Mouse (Mus musculus) myocyte (in vitro differentiated cells): ENCODE data around the gene Dapk3. TPM values are rescaled to one million over a fixed set of nuclear protein-coding genes. Genes with fewer than 3 reads are reported as not detected.

Experiments used
- H3K27me3 ChIP-seq: one replicate; pipeline ENCODE4 v1.6.1; 2011; ENCODE audit not compliant: control insufficient read depth, insufficient read depth, insufficient read length
- H3K36me3 ChIP-seq: one replicate; pipeline ENCODE4 v1.6.1; 2011; ENCODE audit not compliant: control insufficient read depth, insufficient read depth
- H3K4me2 ChIP-seq: one replicate; pipeline ENCODE4 v1.6.1; 2011; ENCODE audit warnings: low read depth, control low read depth
- H3K4me3 ChIP-seq: one replicate; pipeline ENCODE4 v1.5.1; 2011; ENCODE audit warnings: mild to moderate bottlenecking, control low read depth, moderate library complexity
- H3K79me2 ChIP-seq: one replicate; pipeline ENCODE4 v1.6.1; 2011; ENCODE audit not compliant: control insufficient read depth, insufficient read depth
- H3ac ChIP-seq: one replicate; pipeline ENCODE4 v1.6.1; 2011; ENCODE audit not compliant: control insufficient read depth, insufficient read length
- CEBPB ChIP-seq: IDR thresholded peaks from 2 replicates; pipeline ENCODE4 v1.6.1; 2011; ENCODE audit warnings: mild to moderate bottlenecking, moderate library complexity; ENCODE audit not compliant: poor library complexity, insufficient read depth, severe bottlenecking
- E2F4 ChIP-seq: IDR thresholded peaks from one replicate; pipeline ENCODE4 v1.6.1; 2011; ENCODE audit warnings: mild to moderate bottlenecking, control low read depth, moderate library complexity; ENCODE audit not compliant: insufficient read depth
- MAX ChIP-seq: IDR thresholded peaks from one replicate; pipeline ENCODE4 v1.6.1; 2011; ENCODE audit warnings: low read depth, mild to moderate bottlenecking, control low read depth
- MYOD1 ChIP-seq, 3 experiments: IDR thresholded peaks; one replicate each; pipeline ENCODE4 v1.6.1; 2011; ENCODE audit warnings: control low read depth in 2 of 3, low read depth in 2 of 3, mild to moderate bottlenecking in 2 of 3, moderate library complexity in 1 of 3; ENCODE audit not compliant: insufficient read length in 2 of 3, control insufficient read depth in 1 of 3
- MYOG ChIP-seq, 3 experiments: IDR thresholded peaks; one replicate each; pipeline ENCODE4 v1.6.1; 2011; ENCODE audit warnings: control low read depth in 2 of 3, low read depth in 2 of 3, mild to moderate bottlenecking in 2 of 3; ENCODE audit not compliant: insufficient read length in 2 of 3, control insufficient read depth in 1 of 3, insufficient read depth in 1 of 3
- POLR2A ChIP-seq: IDR thresholded peaks from one replicate; pipeline ENCODE4 v1.6.1; 2011; ENCODE audit warnings: low read depth, mild to moderate bottlenecking, control low read depth, moderate library complexity; ENCODE audit not compliant: insufficient read length
- POLR2AphosphoS2 ChIP-seq: IDR thresholded peaks from one replicate; pipeline ENCODE4 v1.6.1; 2011; ENCODE audit warnings: low read depth, control low read depth; ENCODE audit not compliant: insufficient read length
- REST ChIP-seq: IDR thresholded peaks from one replicate; pipeline ENCODE4 v1.6.1; 2011; ENCODE audit warnings: mild to moderate bottlenecking, control low read depth, moderate library complexity; ENCODE audit not compliant: insufficient read depth, insufficient read length
- SRF ChIP-seq: IDR thresholded peaks from one replicate; pipeline ENCODE4 v1.6.1; 2011; ENCODE audit warnings: low read depth; ENCODE audit not compliant: control insufficient read depth, insufficient read length
- TCF12 ChIP-seq: IDR thresholded peaks from one replicate; pipeline ENCODE4 v1.6.1; 2011; ENCODE audit warnings: mild to moderate bottlenecking, control low read depth; ENCODE audit not compliant: poor library complexity, insufficient read depth, severe bottlenecking
- TCF3 ChIP-seq: IDR thresholded peaks from one replicate; pipeline ENCODE4 v1.6.1; 2011; ENCODE audit warnings: low read depth, control low read depth; ENCODE audit not compliant: insufficient read length
- USF1 ChIP-seq: IDR thresholded peaks from one replicate; pipeline ENCODE4 v1.6.1; 2011; ENCODE audit warnings: low read depth, mild to moderate bottlenecking, control low read depth, moderate library complexity
- polyA plus RNA-seq: library from polyadenylated mRNA; unstranded; fragments of >200 nt; fragmentation: generic; extraction: Trizol; gene quantifications from one replicate; pipeline ENCODE4 v1.2.1, GENCODE M21; 2012; ENCODE audit warnings: missing spikeins

Gene Dapk3
- polyA plus RNA-seq, 1 experiment, result 120 TPM

GRCm38 (mm10) chr10:81234206-81234605 lies 51.4 kb downstream of the Dapk3 start:
- Histone ChIP-seq H3K79me2 (no peaks in the 10 kb centered on the region), H3ac (no peak overlapping the region), H3K4me3 (no peak overlapping the region), H3K27me3 (peaks cover 4% of the 10 kb centered on the region), H3K4me2 (peak overlapping the region; percentile 74), H3K36me3 (no peaks in the 10 kb centered on the region)
- TF ChIP-seq MAX, result no peak
- TF ChIP-seq SRF, result no peak
- no peak for TF ChIP-seq E2F4
- no peak for TF ChIP-seq TCF12
- no peak for TF ChIP-seq USF1
- TF ChIP-seq POLR2A, result no peak
- no peak for TF ChIP-seq CEBPB
- TF ChIP-seq TCF3, result no peak
- TF ChIP-seq POLR2AphosphoS2, result no peak
- TF ChIP-seq MYOD1 (IDR thresholded peaks at IDR 0.05; ENCODE audit: control insufficient read depth in 1 of 3, insufficient read length in 2 of 3, low read depth in 2 of 3), result no peak
- TF ChIP-seq MYOG (IDR thresholded peaks at IDR 0.05; ENCODE audit: control insufficient read depth in 1 of 3, insufficient read depth in 1 of 3, insufficient read length in 2 of 3, low read depth in 2 of 3), result no peak
- no peak for TF ChIP-seq REST

GRCm38 (mm10) chr10:81236471-81237268 lies 53.9 kb downstream of the Dapk3 start:
- no peaks in the 10 kb centered on the region for H3K36me3 ChIP-seq
- H3K4me3 ChIP-seq, result no peak overlapping the region
- TF ChIP-seq USF1 (no peak), MAX (no peak), POLR2A (no peak), E2F4 (no peak), MYOD1 (IDR thresholded peaks at IDR 0.05; ENCODE audit: control insufficient read depth in 1 of 3, insufficient read length in 2 of 3, low read depth in 2 of 3) (peak in 2 of 3 experiments; percentile 58 to 74)
- H3K4me2 ChIP-seq, result no peak overlapping the region
- H3K27me3 ChIP-seq, result peaks cover under 1% of the 10 kb centered on the region
- no peak overlapping the region for H3ac ChIP-seq
- no peaks in the 10 kb centered on the region for H3K79me2 ChIP-seq

GRCm38 (mm10) chr10:81238618-81239017 lies 55.8 kb downstream of the Dapk3 start:
- Histone ChIP-seq H3K27me3 (peaks cover 18% of the 10 kb centered on the region), H3K4me2 (no peak overlapping the region), H3ac (no peak overlapping the region), H3K36me3 (no peaks in the 10 kb centered on the region), H3K4me3 (no peak overlapping the region), H3K79me2 (no peaks in the 10 kb centered on the region)
- TF ChIP-seq MYOG (IDR thresholded peaks at IDR 0.05; ENCODE audit: control insufficient read depth in 1 of 3, insufficient read depth in 1 of 3, insufficient read length in 2 of 3, low read depth in 2 of 3) (peak in 2 of 3 experiments; percentile 71 to 74), TCF3 (peak; percentile 76), MAX (no peak), MYOD1 (IDR thresholded peaks at IDR 0.05; ENCODE audit: control insufficient read depth in 1 of 3, insufficient read length in 2 of 3, low read depth in 2 of 3) (peak in 2 of 3 experiments; percentile 56 to 76), USF1 (no peak), SRF (no peak), CEBPB (no peak), POLR2AphosphoS2 (no peak), REST (no peak)

GRCm38 (mm10) chr10:81240876-81241275 lies 58.1 kb downstream of the Dapk3 start:
- TF ChIP-seq E2F4, result no peak
- no peak for TF ChIP-seq REST
- no peak for TF ChIP-seq TCF3
- TF ChIP-seq SRF, result no peak
- no peak for TF ChIP-seq MYOD1 (IDR thresholded peaks at IDR 0.05; ENCODE audit: control insufficient read depth in 1 of 3, insufficient read length in 2 of 3, low read depth in 2 of 3)
- no peak for TF ChIP-seq POLR2A
- no peak for TF ChIP-seq POLR2AphosphoS2
- no peak for TF ChIP-seq TCF12
- TF ChIP-seq CEBPB, result no peak
- TF ChIP-seq MAX, result no peak
- no peak for TF ChIP-seq USF1
- TF ChIP-seq MYOG (IDR thresholded peaks at IDR 0.05; ENCODE audit: control insufficient read depth in 1 of 3, insufficient read depth in 1 of 3, insufficient read length in 2 of 3, low read depth in 2 of 3), result no peak
- Histone ChIP-seq H3K79me2 (no peaks in the 10 kb centered on the region), H3K36me3 (no peaks in the 10 kb centered on the region), H3ac (no peak overlapping the region), H3K4me2 (peak overlapping the region; percentile 18), H3K4me3 (no peak overlapping the region), H3K27me3 (peaks cover 28% of the 10 kb centered on the region)

- H3K79me2 ChIP-seq, result no peaks in the 10 kb centered on the region
- H3K27me3 ChIP-seq, result peaks cover 30% of the 10 kb centered on the region
- no peak overlapping the region for H3K4me3 ChIP-seq
- TF ChIP-seq SRF (no peak), TCF3 (no peak), MYOD1 (IDR thresholded peaks at IDR 0.05; ENCODE audit: control insufficient read depth in 1 of 3, insufficient read length in 2 of 3, low read depth in 2 of 3) (peak in 1 of 3 experiments; percentile 61), POLR2A (no peak), MYOG (IDR thresholded peaks at IDR 0.05; ENCODE audit: control insufficient read depth in 1 of 3, insufficient read depth in 1 of 3, insufficient read length in 2 of 3, low read depth in 2 of 3) (peak in 2 of 3 experiments; percentile 56 to 76)
- H3K36me3 ChIP-seq, result no peaks in the 10 kb centered on the region
- H3K4me2 ChIP-seq, result no peak overlapping the region
- H3ac ChIP-seq, result no peak overlapping the region
Measured at GRCm38 (mm10) chr10:81242021-81242420, 59.2 kb downstream of the Dapk3 start.
